Mouse (Mus musculus) brain, embryonic 18.5 days (tissue): ENCODE measurements around the gene Slc25a11.
A peak's percentile ranks its signal among the peaks of the same experiment; 100 is the strongest.

ENCODE experiments used
- DNase-seq: peaks from one replicate; pipeline ENCODE4 v3.0.0-alpha.2; 2012; ENCODE audit warnings: low read depth, low spot score

Gene Slc25a11

GRCm38 (mm10) chr11:70621972-70622814, 25.1 kb downstream of the Slc25a11 start:
- DNase-seq = no peak

DNA sequence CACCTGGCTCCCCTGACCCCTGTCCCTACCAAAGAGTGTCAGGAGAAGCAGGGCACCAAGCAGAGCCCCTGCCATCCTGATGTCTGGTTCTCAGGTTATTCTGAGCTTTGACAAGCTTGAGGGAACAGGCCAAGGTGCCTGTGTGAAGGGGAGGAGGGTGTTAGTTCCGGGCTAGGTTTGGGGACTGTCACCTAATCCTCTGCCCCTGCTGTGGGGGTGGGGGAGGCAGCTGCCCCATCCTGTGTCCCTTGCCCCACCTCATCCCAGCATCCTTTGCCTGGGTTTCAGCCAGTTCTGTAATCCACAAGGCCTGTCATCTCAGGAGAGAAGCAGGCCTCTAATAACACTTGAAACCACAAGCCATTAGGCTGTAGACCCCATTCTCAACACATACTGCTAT, 28.2 kb downstream of the Slc25a11 start, which contains the start of gene Chrne:
Chrne (minus strand) TSS at position 116 of the 400 bp plus-strand sequence.
- DNase-seq = no peak

- DNase-seq = no peak
Measured at GRCm38 (mm10) chr11:70615516-70616093, 31.7 kb downstream of the Slc25a11 start, which contains the start of gene 4930544D05Rik. Gene 4930544D05Rik, plus strand, starts transcription at chr11:70615848.

DNA sequence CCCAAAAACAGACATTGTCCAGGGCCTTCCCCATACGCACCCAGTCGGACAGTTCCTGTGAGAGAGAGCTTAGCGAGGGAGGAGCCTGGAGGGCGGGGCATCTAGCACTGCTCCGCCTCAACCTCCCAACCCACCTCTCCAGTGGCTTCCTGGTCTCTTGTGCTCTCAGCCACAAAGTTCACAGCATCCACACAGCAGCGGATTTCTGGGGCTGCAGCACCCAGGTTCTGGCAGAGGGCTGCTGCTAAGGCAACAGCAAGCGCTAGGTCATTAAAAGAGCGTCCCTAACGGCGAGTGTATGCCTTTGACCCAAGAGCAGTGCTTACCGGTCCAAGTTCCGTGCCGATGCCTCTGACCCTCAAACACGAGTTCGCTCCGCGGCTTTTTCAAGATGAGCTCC, 32.2 kb downstream of the Slc25a11 start:
- no peak for DNase-seq

DNA sequence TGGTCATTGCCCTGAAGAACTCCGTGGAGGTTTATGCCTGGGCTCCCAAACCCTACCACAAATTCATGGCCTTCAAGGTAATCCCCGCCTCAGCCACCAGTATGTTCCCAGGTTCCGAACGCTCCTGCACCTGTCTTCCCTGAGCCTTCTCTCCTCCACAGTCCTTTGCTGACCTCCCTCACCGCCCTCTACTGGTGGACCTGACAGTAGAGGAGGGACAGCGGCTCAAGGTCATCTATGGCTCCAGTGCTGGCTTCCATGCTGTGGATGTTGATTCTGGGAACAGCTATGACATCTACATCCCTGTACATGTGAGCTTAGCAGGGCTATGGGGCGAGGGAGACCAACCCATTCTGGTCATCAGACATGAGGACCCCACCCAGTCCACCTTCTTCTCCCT, 34.8 kb downstream of the Slc25a11 start:
- no peak for DNase-seq

GRCm38 (mm10) chr11:70610752-70611151, 36.5 kb downstream of the Slc25a11 start:
- no peak for DNase-seq

GRCm38 (mm10) chr11:70608381-70609066, 38.8 kb downstream of the Slc25a11 start:
- DNase-seq = no peak

GRCm38 (mm10) chr11:70607611-70608010, 39.7 kb downstream of the Slc25a11 start:
- DNase-seq = no peak

DNA sequence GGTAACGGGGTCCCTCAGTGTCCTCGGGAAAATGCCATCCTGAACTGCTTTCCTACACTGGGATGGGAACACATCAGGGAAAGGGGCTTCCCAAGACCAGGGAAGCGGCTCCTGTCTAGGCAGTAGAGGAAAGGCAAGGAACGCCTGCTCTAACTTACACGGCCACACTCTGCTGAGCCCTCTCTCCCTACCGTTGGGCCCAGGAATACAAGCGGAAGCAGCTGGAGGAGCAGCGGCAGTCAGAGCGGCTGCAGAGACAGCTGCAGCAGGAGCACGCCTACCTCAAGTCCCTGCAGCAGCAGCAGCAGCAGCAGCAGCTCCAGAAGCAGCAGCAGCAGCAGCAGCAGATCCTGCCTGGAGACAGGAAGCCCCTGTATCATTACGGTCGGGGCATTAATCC, 40.6 kb downstream of the Slc25a11 start:
- no peak for DNase-seq

DNA sequence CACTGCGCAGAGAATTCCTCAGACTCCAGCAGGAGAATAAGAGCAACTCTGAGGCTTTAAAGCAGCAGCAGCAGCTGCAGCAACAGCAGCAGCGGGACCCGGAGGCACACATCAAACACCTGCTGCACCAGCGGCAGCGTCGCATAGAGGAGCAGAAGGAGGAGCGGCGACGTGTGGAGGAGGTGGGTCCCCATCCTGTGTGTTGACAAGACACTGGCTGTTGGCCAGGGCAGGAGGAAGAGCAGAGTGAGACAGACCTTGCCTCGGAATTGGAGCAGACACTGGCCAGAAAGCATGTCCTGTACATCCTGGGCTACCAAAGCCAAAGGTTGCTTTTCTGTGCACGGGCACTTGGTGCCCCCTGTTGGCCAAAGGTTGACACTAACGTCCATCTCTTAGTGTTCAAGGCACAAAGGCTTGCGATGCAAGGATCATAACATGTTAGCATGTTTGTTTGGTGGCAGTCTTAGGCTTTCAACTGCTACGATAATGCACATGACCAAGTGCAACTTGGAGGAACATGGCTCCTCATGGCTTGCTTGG, 42.2 kb downstream of the Slc25a11 start:
- DNase-seq = peak; percentile 16

- DNase-seq = no peak
Measured at GRCm38 (mm10) chr11:70598451-70598953, 48.8 kb downstream of the Slc25a11 start.

GRCm38 (mm10) chr11:70597301-70597700, 50.0 kb downstream of the Slc25a11 start:
- DNase-seq = no peak

DNA sequence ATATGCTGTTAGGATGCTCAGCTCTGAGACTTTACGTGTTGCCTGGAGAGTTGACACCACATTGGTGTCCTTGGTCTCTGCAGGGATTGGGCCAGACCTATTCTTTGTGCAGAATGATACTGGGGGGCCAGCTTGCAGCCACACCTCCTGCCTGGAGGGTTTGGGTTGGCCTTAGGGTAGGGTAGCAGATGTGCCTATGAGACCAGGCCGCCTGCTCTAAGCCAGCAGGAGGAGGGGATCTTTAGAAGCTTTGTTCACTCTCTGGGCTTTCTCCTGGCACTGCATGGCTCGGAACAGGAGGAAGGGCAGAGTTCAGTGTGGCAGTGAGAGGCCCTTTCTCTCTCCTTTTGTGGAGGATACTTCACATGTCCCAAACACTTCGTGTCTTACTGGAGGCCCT, 51.2 kb downstream of the Slc25a11 start:
- no peak for DNase-seq

GRCm38 (mm10) chr11:70595638-70596037, 51.6 kb downstream of the Slc25a11 start:
- no peak for DNase-seq

DNA sequence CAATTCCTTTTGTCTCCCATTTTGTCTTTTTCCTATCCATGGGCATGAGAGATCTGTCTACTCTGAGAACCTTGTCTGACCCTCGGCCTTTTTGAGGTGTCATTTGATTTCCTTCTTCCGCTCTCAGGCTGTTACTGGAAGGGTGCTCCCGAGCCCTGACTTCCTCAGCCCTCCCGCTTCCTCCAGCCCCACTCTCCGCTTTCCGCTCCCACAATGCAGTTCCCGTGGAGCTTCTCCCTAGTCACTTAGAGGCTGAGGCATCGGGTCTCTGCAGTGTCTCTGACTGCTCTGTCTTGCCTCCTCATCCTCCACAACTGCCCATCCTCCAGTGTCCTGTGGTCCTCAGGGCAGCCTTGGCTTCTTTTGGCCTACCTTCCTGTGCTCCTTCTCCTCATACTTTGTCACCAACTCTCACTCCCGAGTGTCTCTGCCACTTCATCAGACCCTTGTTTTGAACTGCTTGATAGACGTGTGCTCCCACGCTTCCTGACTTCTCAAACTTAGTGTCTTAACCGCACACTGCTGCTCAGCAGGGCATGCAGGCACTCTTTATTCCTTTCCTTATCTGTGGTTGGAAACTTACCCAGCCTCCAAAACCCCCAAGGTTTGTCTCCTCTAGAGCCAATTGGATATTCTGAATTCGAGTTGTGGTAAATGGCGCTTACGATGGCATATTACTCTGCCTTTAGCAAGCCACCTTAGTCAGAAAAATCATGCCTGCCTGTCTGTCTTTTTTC, 52.9 kb downstream of the Slc25a11 start:
- no peak for DNase-seq
